Mouse (Mus musculus) gonadal fat pad, adult 2 months (tissue): Measurements from ENCODE around the gene Fubp1. TPM values are rescaled to one million over a fixed set of nuclear protein-coding genes. Genes with fewer than 3 reads are reported as not detected.
"Not testable (repeated sequence)": the region's sequence is repeated elsewhere in the genome, so short reads cannot be mapped to it uniquely, and the experiment has no call there.

ENCODE experiments used
- DNase-seq: peaks from one replicate; pipeline ENCODE4 v3.0.0-alpha.2; 2012; ENCODE audit warnings: low read depth
- polyA plus RNA-seq: library from polyadenylated mRNA; depleted of rRNA; stranded (reverse); fragments of >200 nt; gene quantifications from 2 replicates; pipeline ENCODE4 v1.2.3, GENCODE M21; 2012

The Fubp1 gene
- polyA plus RNA-seq, 1 experiment: 63.5 TPM

DNA sequence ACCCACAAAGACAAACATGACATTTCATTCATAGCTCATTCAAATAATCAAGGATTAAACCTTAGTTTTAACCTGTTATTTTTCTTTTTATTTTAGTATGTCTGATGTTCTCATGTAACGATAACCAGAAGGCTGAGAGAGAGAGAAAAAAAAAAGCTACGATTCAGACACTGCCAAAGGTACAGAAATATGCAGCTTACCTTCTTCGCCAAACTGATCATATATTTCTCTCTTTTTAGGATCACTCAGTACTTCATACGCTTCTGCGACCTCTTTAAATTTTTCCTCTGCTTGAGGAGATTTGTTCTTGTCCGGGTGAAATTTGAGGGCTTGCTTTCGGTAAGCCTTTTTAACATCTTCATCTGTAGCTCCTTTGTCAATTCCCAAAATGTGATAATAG, 17.0 kb upstream of the Fubp1 start:
- DNase-seq: no peak

DNA sequence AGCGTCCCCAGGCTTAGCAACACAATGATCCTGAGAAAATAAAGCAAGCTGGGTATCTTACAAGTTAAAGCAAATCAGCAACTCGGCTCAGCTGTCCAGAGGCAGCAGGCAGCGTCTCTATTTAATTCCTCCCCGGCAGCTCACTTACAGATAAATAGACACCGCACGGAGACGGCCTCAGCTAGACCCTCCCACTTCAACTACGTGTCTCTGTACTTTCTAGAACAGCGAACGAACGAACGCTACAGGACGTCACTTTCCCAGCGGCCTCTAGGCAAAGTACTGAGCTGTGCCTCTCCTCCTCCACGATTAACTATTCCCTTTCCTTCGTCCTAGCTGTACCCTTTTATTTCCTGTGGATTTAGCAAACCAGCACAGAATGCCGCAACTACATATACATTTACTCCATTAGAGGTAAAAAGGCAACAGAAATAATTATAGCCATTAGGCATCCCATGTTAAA, 16.6 kb upstream of the Fubp1 start:
- no peak for DNase-seq

DNA sequence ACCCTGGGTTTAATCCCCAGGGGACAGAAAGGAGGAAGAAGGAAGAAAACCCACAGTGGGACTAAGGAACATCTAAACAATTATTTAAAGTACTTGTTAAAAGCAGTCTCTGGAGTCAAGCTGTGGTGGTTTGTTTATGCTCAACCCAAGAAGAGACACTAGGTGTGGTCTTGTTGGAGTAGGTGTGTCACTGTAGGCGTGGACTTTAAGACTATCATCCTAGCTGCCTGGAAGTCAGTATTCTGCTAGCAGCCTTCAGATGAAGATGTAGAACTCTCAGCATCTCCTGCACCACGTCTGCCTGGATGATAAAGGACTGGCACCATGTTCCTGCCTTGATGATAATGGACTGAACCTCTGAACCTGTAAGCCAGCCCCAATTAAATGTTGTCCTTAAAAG, 13.0 kb upstream of the Fubp1 start:
- not testable (repeated sequence) for DNase-seq

DNA sequence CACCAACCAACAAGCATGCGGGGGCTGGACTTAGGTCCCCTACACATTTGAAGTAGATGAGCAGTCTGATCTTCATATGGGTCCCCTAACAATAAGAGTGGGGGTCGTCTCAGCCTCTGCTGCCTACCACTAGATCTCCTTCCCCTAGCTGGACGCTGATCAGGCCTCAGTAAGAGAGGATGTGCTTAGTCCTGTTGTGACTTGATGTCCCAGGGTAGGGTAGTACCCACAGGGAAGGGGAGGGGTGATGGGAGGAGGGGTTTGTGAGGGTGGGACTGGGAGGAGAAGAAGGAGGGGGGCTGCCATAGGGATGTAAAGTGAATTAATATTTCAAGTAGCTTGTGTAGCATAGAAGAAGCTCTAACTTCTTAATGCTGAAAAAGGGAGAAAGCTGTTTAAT, 11.1 kb upstream of the Fubp1 start:
- DNase-seq: no peak

DNA sequence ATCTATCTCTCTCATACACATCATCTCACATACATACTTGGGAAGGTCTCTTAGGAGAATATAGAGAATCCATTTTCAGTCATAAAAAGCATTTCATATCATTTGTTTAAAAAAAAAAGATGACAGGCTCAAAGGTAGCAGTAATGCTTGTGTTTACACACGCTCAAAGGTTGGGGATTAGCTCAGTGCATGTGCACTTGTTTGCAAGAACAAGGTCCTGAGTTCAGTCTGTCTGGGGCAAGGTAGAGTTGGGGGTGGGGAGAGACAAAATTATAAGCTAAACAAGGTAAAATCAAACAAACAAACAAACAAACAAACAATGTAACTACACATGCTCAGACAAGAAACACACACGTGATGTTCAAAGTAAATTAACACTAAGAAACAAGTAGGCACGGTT, 9.0 kb upstream of the Fubp1 start:
- no peak for DNase-seq

DNA sequence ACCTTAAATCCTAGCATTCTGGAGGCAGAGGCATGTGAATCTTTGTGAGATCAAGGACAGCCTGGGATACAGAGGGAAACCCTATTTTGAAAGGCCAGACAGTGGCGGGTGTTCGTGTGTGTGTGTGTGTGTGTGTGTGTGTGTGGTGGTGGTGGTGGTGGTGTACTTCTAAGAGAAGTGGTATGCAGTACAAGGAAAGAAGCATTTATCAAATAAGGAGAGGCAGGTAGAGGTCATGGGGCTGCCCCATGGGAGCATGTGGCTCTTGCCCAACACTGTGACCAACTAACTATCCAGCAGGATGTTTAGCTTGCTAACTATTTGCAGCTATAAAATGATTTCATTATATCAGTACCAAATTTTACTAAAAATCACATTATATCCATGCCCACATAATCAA, 8.6 kb upstream of the Fubp1 start:
- DNase-seq: no peak

DNA sequence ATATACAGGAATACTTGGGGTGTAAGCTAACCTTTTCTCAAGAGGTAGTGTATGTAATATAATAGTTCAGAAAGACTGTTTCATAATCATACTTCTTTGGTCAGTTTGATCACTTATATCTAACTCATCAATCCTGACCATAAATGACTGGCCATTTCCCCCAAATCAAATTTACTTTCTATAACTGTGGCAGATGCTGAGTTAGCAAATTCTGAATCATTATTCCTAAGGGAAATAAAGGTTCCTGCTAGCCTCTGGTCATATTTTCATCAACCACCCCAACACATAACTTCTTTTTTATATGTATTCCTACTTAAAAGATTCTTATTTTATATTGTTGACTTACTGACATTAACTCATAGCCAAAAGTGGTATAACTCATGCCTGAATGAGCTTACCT, 7.3 kb upstream of the Fubp1 start:
- no peak for DNase-seq

DNA sequence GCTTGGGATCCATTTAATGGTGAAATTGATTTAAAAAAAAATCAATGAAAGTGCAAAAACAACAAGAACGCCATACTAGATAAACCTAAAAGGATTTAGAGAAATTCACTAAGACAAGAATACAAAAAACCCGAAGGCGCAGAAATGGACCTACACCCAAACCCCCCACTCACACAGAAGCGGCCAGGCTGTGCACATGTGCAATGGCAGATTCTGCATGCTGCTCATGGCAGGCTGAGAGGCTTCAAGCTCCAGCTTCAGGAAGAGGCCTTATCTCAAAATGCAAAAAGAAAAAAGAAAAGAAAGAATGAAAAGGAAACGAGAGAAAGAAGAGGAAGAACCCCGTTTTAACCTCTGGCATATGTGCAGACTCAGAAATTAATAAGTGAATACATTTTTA, 6.8 kb upstream of the Fubp1 start:
- DNase-seq: no peak

DNA sequence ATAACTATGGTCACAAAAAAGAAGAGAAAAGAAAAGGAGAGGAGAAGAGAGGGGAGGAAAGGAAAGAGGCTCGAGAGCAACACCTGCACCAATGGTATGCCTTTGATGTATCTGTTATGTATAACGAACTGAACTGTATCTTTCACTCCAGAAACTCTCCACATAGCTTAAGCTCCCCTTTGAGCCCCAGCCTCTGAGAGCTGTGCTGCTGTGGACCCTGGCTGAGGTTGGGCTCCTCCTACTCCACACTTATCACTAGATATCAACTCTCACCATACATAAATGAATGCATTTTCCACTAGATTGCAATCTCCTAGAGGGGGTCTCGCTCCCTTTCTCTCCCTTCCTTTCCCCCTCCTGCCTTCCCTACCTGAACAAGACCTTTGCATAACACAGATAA, 6.2 kb upstream of the Fubp1 start:
- DNase-seq: no peak

DNA sequence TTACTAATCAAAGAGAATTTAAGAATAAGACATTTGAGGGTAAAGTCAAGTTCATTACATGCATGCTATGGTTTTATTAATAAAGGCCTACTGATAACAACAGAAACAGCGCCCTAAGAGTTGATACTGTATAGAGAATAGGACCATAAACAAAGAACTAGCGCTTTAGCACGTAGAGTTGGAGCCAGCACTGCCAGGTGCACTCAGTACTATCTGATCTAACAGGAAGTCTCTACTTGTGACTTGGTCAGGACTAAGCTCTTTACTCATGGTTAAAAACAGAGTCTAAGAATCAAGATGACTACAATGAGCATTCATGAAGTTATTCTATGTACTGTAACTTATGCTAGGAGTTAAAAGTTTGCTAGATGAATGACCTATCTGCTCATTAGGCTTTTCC, 5.6 kb upstream of the Fubp1 start:
- no peak for DNase-seq

DNA sequence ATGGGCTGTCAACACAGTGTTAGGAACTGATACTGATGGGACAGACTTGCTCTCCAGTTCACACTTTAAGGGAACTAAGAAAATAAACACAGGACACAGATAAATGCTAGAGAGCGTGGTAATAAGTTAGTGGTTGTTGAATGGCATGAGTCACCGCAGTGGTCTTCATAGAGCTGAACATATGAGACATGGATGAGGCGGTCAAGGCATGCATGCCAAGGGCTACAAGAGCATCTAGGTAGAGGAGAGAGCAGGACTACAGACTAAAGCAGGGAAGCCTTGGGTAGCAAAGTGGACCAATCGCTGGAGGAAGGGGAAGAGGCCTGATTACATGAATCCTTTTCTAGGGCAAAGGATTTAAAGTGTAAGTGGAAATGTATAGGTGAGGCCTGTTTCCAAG, 3.1 kb upstream of the Fubp1 start:
- no peak for DNase-seq

DNA sequence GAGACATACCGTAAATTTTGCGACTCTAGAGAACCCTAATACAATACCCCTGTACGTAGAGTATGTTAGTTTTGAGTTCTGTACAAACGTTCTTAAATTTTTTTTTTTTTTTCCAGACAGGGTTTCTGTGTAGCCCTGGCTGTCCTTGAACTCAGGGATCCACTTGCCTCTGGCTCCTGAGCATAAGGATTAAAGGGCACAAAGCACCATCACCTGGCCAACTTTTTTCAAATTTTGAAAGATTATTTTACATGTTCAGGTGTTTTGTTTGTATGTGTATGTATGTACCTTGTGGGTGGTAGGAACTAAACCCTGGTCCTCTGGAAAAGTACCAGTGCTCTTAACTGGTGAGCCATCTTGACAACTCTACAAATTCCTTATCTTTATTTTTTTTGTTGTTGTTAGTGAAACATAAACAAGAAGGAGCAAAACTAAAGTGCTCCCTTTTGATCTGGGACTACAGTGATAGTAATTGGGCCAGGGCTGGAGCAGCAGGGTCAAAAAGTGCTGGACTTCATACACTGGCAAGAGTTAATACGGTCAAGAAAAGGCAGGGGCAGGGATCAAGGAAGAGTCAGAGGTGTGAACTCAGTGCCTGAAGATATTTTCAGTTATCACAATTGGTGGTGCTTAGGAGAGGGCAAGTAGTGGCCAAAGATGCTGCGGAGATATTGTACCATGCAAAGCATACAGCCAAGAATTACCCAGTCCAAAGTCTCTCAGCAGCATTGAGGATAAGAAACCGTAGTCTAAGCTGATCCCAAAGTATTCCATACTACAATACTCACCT, 1.9 kb upstream of the Fubp1 start:
- no peak for DNase-seq

DNA sequence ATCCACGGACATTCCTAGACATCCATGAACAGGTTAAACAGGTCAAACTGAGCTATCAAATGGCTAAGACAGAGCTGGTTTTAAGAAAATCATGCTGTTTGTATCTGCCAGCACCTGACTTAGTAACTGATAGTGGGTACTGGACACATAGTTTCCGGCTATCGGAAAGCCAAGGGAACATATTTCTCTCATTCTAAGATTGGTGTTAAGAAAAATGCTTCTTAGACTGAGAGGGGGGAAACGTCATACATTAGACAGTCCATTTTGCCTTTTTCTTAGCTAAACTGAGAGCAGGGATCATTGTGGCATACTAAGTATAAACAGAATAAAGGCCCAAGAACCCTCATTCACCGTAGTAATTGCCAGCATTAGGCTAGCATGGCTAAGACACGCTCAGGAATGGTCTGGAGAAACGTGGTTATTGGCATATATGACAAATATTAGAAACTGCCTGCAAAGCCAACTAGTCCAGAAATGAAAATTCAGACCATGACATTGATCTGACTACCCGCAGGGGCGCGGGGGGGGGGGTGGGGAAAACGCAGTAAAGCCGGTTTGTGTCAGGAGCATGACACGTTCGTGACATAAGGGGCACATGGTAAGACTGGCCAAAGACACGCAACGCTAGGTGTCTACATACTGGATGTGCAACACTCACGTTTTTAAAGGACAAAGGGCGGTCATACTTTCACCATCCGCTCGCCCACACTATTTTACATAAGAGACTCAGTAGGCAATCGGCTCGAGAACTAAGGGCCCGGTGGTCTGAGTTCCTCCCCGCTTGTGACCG, 850 bp upstream of the Fubp1 start:
- no peak for DNase-seq

DNA sequence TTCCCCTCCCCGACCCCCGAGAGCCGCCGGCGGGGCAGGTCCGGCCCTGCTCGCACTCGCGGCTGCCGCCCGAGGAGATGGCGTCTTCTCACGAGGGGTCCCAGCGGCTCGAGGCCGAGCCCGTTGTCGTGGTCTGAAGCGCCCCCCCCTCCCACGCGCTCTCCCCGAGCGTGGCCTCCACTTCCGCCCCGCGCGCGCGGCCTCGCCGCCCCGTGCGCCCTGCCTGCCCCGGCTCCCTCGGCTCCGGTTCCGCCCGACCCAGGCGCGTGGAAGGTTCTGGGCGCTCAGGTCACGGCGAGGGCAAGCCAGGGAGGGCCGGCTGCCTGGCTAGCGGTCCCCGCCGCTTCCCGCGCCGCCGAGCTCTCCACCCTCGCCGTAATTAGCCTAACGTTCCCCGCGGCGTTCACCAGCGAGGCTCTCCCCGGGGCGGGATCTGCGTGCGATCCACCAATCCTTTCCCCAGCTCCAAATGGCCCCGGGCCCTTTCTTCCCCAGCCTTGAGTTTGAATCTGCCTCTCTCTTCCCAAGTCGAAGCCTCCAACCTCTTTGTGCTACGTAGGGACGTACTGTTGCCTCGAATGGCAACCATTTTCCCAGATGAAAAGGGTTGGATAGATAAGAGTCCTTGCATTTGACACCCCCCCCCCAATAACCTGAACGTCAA, 638 bp downstream of the Fubp1 start:
- DNase-seq: no peak

DNA sequence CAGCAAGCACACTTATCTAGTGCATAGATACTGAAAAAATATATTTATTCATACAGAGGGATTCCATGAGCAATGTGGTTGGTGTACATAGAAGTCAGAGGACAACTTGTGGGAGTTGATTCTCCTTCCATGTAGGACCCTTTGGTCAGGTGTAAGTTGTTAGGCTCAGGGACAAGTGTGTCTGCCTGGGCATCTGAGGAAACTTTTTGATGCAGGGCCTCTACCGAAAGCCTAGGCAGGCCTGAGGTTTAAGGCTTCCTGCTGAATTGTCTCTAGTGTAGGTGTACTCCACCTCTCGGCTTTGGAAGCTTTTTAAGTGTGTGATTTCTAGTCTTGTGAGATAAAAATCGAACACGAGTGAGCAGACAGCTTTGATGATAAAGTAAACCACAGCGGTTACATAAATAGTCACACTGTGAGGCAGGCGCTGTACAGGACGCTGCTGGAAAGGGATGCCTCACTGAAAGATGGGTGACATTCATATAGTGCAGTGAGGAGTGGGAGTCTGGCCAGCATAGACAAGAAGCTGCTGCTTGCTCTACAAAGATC, 1.6 kb downstream of the Fubp1 start:
- no peak for DNase-seq

DNA sequence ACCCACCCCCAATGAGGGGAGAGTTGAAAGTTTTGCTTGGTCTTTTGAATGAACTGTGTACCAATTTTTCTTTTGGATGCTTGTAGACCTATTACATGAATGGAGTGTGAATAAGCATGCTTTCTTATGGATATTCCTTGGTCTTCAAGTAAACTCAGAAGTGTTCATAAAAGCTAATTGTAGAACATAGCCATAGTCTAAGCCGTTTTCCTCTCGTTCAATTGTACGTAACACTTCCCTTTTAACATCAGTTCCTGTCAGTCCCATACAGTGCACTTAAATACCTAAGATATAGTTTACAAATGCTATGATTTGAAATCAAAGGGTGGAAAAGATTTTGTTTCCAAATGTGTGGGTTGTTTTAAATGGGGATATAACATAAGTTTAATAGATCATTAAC, 3.2 kb downstream of the Fubp1 start:
- DNase-seq: no peak

DNA sequence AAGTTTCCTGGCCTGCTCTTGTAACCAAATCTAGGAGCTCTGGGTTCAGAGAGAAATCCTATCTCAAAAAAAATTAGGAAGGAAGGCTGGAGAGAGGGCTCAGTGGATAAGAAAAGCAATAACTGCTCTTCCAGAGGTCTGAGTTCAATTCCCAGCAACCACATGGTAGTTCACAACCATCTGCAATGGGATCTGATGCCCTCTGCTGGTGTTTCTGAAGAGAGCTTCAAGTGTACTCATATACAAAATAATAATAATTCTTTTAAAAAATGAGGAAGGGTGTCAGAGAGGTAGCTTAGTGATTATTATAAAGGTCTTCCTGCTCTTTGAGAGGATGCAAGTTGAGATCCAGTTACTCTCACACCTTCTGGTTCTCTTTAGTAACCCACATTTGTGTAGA, 14.7 kb downstream of the Fubp1 start:
- DNase-seq: no peak

DNA sequence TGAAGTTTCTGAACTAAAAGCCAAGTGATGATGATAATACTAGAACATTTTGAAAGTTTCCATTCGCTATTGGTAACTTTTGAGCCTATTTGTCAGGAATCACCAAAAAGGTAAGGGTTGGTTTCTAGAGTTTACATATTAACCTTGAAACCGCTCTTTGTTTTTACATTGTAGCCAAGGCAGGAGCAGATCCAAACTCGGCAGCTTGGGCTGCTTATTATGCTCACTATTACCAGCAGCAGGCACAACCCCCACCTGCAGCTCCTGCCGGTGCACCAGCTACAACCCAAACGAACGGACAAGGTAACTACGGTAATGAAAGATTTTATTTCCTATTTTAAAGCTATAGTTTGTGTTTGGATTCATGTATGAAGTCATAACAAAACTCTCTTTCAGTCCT, 15.7 kb downstream of the Fubp1 start:
- DNase-seq: no peak

DNA sequence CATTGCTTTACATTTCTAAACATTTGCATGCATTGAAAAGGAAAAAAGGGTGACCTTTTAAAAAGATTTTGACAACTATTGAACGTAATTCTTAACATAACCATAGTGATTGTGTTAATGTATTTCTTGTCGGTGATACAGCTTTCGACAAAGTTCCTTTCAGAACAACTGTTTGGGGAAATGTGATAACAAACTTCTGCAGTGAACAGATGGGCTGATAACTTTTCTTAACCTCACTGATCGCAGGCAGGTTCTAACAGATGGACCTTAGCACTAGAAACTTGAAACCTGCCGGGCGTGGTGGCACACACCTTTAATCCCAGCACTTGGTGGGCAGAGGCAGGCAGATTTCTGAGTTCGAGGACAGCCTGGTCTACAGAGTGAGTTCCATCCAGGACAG, 18.6 kb downstream of the Fubp1 start:
- no peak for DNase-seq

DNA sequence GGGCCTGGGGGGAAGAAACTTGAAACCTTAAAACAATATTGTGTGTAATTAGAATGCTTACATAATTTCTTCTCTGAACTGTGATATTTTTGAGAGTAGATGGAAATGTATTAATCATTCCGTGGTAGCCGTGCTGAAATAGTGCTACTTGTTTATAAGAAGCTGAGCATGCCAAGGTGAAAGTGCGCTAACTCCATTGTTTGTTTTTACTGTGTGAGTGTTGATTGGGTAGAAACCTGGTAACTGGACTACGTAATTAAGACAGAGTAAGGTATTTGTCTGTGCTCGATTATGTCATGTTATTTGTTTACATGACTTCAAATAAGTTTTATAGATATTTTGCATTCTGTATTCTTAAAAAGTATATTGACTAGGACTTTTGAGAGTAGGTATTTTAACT, 19.0 kb downstream of the Fubp1 start:
- no peak for DNase-seq

DNA sequence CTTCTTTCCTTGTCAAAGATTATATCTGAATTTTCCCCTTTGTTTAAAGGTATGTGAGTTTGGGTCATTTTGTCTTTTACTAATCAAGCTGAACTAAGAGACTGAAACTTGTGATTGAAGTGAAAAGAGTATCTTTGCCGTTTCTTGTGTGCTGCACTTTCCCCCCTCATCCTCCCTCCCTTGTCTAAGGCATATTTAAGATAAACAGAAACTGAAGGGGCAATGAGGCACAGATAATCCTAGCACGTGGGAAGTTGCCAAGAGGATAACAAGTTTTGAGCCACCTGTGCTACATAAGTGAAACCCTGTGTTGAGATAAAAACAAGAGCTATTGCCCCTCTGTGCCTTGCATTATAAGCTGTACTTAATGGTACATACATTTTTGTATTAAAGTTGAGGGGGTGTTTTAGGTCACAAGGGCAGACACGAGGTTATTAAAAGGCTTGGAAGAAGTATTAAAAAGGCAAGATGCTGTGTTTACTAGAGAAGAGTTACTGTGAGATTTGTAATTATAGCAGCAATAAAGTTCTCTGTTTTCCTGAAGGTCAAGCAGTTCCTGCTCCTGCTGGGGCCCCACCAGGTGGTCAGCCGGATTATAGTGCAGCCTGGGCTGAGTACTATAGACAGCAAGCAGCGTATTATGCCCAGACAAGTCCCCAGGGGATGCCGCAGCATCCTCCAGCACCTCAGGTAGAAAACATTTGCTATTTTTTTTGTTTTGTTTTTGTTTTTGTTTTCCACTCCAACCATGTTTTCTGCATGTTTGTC, 21.3 kb downstream of the Fubp1 start:
- DNase-seq: no peak

DNA sequence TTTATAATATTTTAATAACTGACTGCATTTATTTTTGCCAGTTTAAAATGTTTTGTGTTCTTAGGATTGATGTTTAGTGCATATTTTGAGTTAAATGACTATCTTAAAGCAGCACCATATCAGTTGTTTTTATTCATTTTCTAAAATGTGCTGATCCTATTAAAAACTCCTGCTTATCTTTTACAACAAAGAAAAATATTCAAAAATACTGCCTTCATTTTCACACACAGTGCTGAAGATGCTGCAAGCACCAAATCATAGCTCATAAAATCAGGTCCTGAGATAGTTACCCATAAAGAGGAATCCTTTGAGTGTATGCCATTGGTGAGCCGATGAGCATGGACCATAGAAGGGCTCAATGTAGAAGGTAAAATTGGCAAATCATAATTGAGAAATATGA, 25.0 kb downstream of the Fubp1 start:
- no peak for DNase-seq
